ENCODE assay signal across 16 mouse cellular contexts in the genomic region with DNA sequence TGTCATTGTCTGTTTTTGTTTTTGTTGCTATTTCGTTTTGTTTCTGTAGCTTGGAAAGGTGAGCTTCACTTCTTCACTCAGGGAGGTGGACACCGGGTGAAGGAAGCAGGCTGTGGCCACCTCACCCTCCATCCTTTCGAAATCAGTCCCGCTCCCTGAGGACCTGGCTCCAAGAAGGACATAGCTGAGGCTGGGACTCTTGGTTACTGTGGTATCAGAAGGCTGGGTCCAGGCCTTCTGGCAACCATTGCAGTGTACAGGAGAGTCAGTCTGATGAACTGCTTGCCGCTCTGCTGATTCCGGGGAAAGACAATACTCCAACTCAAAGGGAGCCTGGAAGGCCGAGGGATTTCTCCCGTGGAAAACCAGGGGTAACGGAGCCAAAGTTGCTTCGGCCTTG.
"Had no signal": no experiment of that assay in that cellular context is flagged by ENCODE, and none has a peak within 500 bp of the region (broad histone marks: within the 10 kb centered on the region; RNA-seq: fewer than 3 reads in every experiment).

No protein-coding gene starts in this region.

- H3K36me3 ChIP-seq: lung, embryonic 15.5 days; midbrain, embryonic 13.5 days; midbrain, embryonic 15.5 days; neural tube, embryonic 12.5 days; stomach, embryonic 15.5 days had no signal

- ATAC-seq: lung, postnatal 0 days; midbrain, embryonic 13.5 days; midbrain, embryonic 15.5 days had no signal

- H3K9ac ChIP-seq: lung, embryonic 15.5 days; midbrain, embryonic 13.5 days; midbrain, embryonic 15.5 days; neural tube, embryonic 12.5 days; stomach, embryonic 15.5 days had no signal

- H3K4me3 ChIP-seq: lung, embryonic 15.5 days; megakaryocyte, embryonic 14.5 days; midbrain, embryonic 13.5 days; midbrain, embryonic 15.5 days; neural tube, embryonic 12.5 days; stomach, embryonic 15.5 days had no signal

- H3K27ac ChIP-seq: lung, embryonic 15.5 days; macrophage; midbrain, embryonic 13.5 days; midbrain, embryonic 15.5 days; neural tube, embryonic 12.5 days; stomach, embryonic 15.5 days; stomach, postnatal 0 days had no signal

- H3K4me2 ChIP-seq: lung, embryonic 15.5 days; midbrain, embryonic 11.5 days; midbrain, embryonic 13.5 days; midbrain, embryonic 15.5 days; neural tube, embryonic 12.5 days; stomach, embryonic 15.5 days had no signal

- DNase-seq: lung, adult 2 months; lung, postnatal 14 days; lung, postnatal 36 days; right cerebral cortex, postnatal 14 days; thymus, adult 2 months; thymus, postnatal 25 days had no signal

- H3K27me3 ChIP-seq: lung, embryonic 15.5 days; stomach, embryonic 15.5 days had no signal

- H3K9me3 ChIP-seq: lung, embryonic 15.5 days; megakaryocyte, embryonic 14.5 days; midbrain, embryonic 13.5 days; midbrain, embryonic 15.5 days; neural tube, embryonic 12.5 days; stomach, embryonic 15.5 days had no signal
